Mouse (Mus musculus) limb, embryonic 11.5 days (tissue): ENCODE measurements around the gene Slc4a10. TPM values are rescaled to one million over a fixed set of nuclear protein-coding genes. Genes with fewer than 3 reads are reported as not detected.

Source experiments
- ATAC-seq: fragments of 200-750 bp; cut with Nextera tagmentation; 2 replicates; pipeline ENCODE4 v1.8.0; 2017; ENCODE audit warnings: low read depth; ENCODE audit not compliant: insufficient number of reproducible peaks, low FRiP score, low TSS enrichment
- DNase-seq: peaks from one replicate; pipeline ENCODE4 v3.0.0-alpha.2; 2015; ENCODE audit warnings: low spot score
- H3K27ac ChIP-seq: fragments of 300-500 bp; sonication (generic); replicated peaks from 2 replicates; pipeline ENCODE4 v1.5.1; 2014; ENCODE audit warnings: low read depth, mild to moderate bottlenecking, low read length
- H3K27me3 ChIP-seq: fragments of 300-500 bp; sonication (generic); 2 replicates; pipeline ENCODE4 v1.6.1; 2014; ENCODE audit warnings: mild to moderate bottlenecking, low read length, mixed read lengths; ENCODE audit not compliant: control insufficient read depth, insufficient read depth
- H3K36me3 ChIP-seq: fragments of 300-500 bp; sonication (generic); 2 replicates; pipeline ENCODE4 v1.6.1; 2014; ENCODE audit warnings: mild to moderate bottlenecking, low read length, moderate library complexity, mixed read lengths; ENCODE audit not compliant: control insufficient read depth, insufficient read depth
- H3K4me1 ChIP-seq: fragments of 300-500 bp; sonication (generic); 2 replicates; pipeline ENCODE4 v1.6.1; 2014; ENCODE audit warnings: low read length, mixed read lengths; ENCODE audit not compliant: control insufficient read depth, insufficient read depth
- H3K4me2 ChIP-seq: fragments of 300-500 bp; sonication (generic); 2 replicates; pipeline ENCODE4 v1.6.1; 2014; ENCODE audit warnings: low read depth, mild to moderate bottlenecking, moderate library complexity; ENCODE audit not compliant: severe bottlenecking
- H3K4me3 ChIP-seq: fragments of 300-500 bp; sonication (generic); 2 replicates; pipeline ENCODE4 v1.5.1; 2014; ENCODE audit warnings: low read depth, low read length
- H3K9ac ChIP-seq: fragments of 300-500 bp; sonication (generic); 2 replicates; pipeline ENCODE4 v1.6.1; 2014; ENCODE audit warnings: mild to moderate bottlenecking, low read length
- H3K9me3 ChIP-seq: fragments of 300-500 bp; sonication (generic); 2 replicates; pipeline ENCODE4 v1.6.1; 2016; ENCODE audit warnings: low read length; ENCODE audit not compliant: control insufficient read depth
- WGBS: fragments of 180-500 bp; shearing (Covaris S2); extraction: QIAGEN DNeasy Blood & Tissue Kit; methylation state at CpG from one replicate; pipeline ENCODE4 v1.1.7; 2014; 5-methylcytosine and 5-hydroxymethylcytosine counted together
- polyA plus RNA-seq: library from polyadenylated mRNA; unstranded; fragments of >200 nt; fragmentation: Nextera tagmentation; extraction: Ambion mirVana; gene quantifications from 2 replicates; pipeline ENCODE4 v1.2.1, GENCODE M21; 2014

The Slc4a10 gene
- polyA plus RNA-seq, 1 experiment from 2014 or later, result not detected

- Histone ChIP-seq H3K27me3 (no peaks in the 10 kb centered on the region), H3K9ac (no peak overlapping the region), H3K4me2 (no peak overlapping the region), H3K4me1 (no peaks in the 10 kb centered on the region), H3K9me3 (no peaks in the 10 kb centered on the region), H3K36me3 (no peaks in the 10 kb centered on the region), H3K4me3 (no peak overlapping the region), H3K27ac (no peak overlapping the region)
- no peak for ATAC-seq
- no peak for DNase-seq
- WGBS, result 86% methylated on average over 9 of the region's 9 CpGs
These were observed 276.9 kb downstream of the Slc4a10 start for GRCm38 (mm10) chr2:62323078-62323637.

GRCm38 (mm10) chr2:62325388-62325787 lies 279.1 kb downstream of the Slc4a10 start:
- H3K9me3 ChIP-seq, result no peaks in the 10 kb centered on the region
- no peak for DNase-seq
- no peaks in the 10 kb centered on the region for H3K4me1 ChIP-seq
- no peak for ATAC-seq
- H3K36me3 ChIP-seq, result no peaks in the 10 kb centered on the region
- no peak overlapping the region for H3K9ac ChIP-seq
- no peak overlapping the region for H3K4me3 ChIP-seq
- H3K27me3 ChIP-seq, result no peaks in the 10 kb centered on the region
- no peak overlapping the region for H3K4me2 ChIP-seq
- WGBS, result 90% methylated on average over 2 of the region's 2 CpGs
- H3K27ac ChIP-seq, result no peak overlapping the region

- H3K4me1 ChIP-seq, result no peaks in the 10 kb centered on the region
- 60% methylated on average over 4 of the region's 4 CpGs for WGBS
- no peaks in the 10 kb centered on the region for H3K27me3 ChIP-seq
- no peak overlapping the region for H3K9ac ChIP-seq
- H3K9me3 ChIP-seq, result no peaks in the 10 kb centered on the region
- no peak overlapping the region for H3K4me3 ChIP-seq
- no peak overlapping the region for H3K4me2 ChIP-seq
- no peak for DNase-seq
- no peak for ATAC-seq
- H3K27ac ChIP-seq, result no peak overlapping the region
- H3K36me3 ChIP-seq, result no peaks in the 10 kb centered on the region
These were observed 285.7 kb downstream of the Slc4a10 start for GRCm38 (mm10) chr2:62331913-62332312.

- H3K9ac ChIP-seq, result no peak overlapping the region
- H3K9me3 ChIP-seq, result no peaks in the 10 kb centered on the region
- no peaks in the 10 kb centered on the region for H3K4me1 ChIP-seq
- no peaks in the 10 kb centered on the region for H3K36me3 ChIP-seq
- no peak for DNase-seq
- WGBS, result 80% methylated on average over 8 of the region's 8 CpGs
- no peak overlapping the region for H3K4me2 ChIP-seq
- ATAC-seq, result no peak
- no peak overlapping the region for H3K4me3 ChIP-seq
- H3K27ac ChIP-seq, result no peak overlapping the region
- no peaks in the 10 kb centered on the region for H3K27me3 ChIP-seq
These were observed 286.2 kb downstream of the Slc4a10 start for GRCm38 (mm10) chr2:62332465-62332864.

- H3K4me3 ChIP-seq, result no peak overlapping the region
- no peak overlapping the region for H3K27ac ChIP-seq
- no peaks in the 10 kb centered on the region for H3K27me3 ChIP-seq
- DNase-seq (no peak), ATAC-seq (no peak)
- H3K36me3 ChIP-seq, result no peaks in the 10 kb centered on the region
- no peaks in the 10 kb centered on the region for H3K4me1 ChIP-seq
- no peaks in the 10 kb centered on the region for H3K9me3 ChIP-seq
- no peak overlapping the region for H3K4me2 ChIP-seq
- WGBS, result 87% methylated on average over 4 of the region's 4 CpGs
- H3K9ac ChIP-seq, result no peak overlapping the region
These were observed 288.4 kb downstream of the Slc4a10 start for GRCm38 (mm10) chr2:62334397-62335243.

GRCm38 (mm10) chr2:62337086-62337485 lies 290.8 kb downstream of the Slc4a10 start:
- WGBS, result 77% methylated on average over 7 of the region's 7 CpGs
- no peak overlapping the region for H3K4me2 ChIP-seq
- no peaks in the 10 kb centered on the region for H3K27me3 ChIP-seq
- ATAC-seq, result no peak
- no peak overlapping the region for H3K27ac ChIP-seq
- no peak overlapping the region for H3K4me3 ChIP-seq
- no peaks in the 10 kb centered on the region for H3K36me3 ChIP-seq
- no peak overlapping the region for H3K9ac ChIP-seq
- no peak for DNase-seq
- no peaks in the 10 kb centered on the region for H3K4me1 ChIP-seq
- no peaks in the 10 kb centered on the region for H3K9me3 ChIP-seq

GRCm38 (mm10) chr2:62339222-62339944 lies 293.1 kb downstream of the Slc4a10 start:
- DNase-seq, result no peak
- no peaks in the 10 kb centered on the region for H3K4me1 ChIP-seq

GRCm38 (mm10) chr2:62341061-62341733 lies 294.9 kb downstream of the Slc4a10 start:
- H3K36me3 ChIP-seq, result no peaks in the 10 kb centered on the region
- DNase-seq, result no peak
- 85% methylated on average over 3 of the region's 3 CpGs for WGBS
- ATAC-seq, result no peak
- H3K27me3 ChIP-seq, result no peaks in the 10 kb centered on the region
- H3K4me3 ChIP-seq, result no peak overlapping the region
- H3K9me3 ChIP-seq, result no peaks in the 10 kb centered on the region
- no peak overlapping the region for H3K27ac ChIP-seq
- no peak overlapping the region for H3K9ac ChIP-seq
- H3K4me1 ChIP-seq, result no peaks in the 10 kb centered on the region
- H3K4me2 ChIP-seq, result no peak overlapping the region

More at GRCm38 (mm10) chr2:62339222-62339944, 293.1 kb downstream of the Slc4a10 start:
- 74% methylated on average over 4 of the region's 4 CpGs for WGBS
- Histone ChIP-seq H3K9me3 (no peaks in the 10 kb centered on the region), H3K27ac (no peak overlapping the region), H3K4me3 (no peak overlapping the region), H3K27me3 (no peaks in the 10 kb centered on the region), H3K9ac (no peak overlapping the region), H3K4me2 (no peak overlapping the region), H3K36me3 (no peaks in the 10 kb centered on the region)
- no peak for ATAC-seq
